Mouse (Mus musculus): Measurements from ENCODE around the gene Tom1l2. TPM values are rescaled to one million over a fixed set of nuclear protein-coding genes. Genes with fewer than 3 reads are reported as not detected.

The Tom1l2 gene
- polyA plus RNA-seq, 1 experiment from 2014 or later: 31.3 TPM

- no peak overlapping the region for H3K4me2 ChIP-seq
- no peak for ATAC-seq (ENCODE audit: low FRiP score)
- peaks cover 47% of the 10 kb centered on the region for H3K4me1 ChIP-seq
- 83% methylated on average over 3 of the region's 3 CpGs for WGBS
- H3K4me3 ChIP-seq (replicated peaks): no peak overlapping the region
- no peak overlapping the region for H3K9ac ChIP-seq
- no peaks in the 10 kb centered on the region for H3K9me3 ChIP-seq
- no peaks in the 10 kb centered on the region for H3K36me3 ChIP-seq (replicated peaks)
- peak overlapping the region; percentile 80; the same call in 1 of the 2 replicates for H3K27ac ChIP-seq
- no peaks in the 10 kb centered on the region for H3K27me3 ChIP-seq
Observed at GRCm38 (mm10) chr11:60300318-60300717, 52.4 kb downstream of the Tom1l2 start.

GRCm38 (mm10) chr11:60297772-60298171 lies 54.9 kb downstream of the Tom1l2 start:
- H3K9ac ChIP-seq: no peak overlapping the region
- no peaks in the 10 kb centered on the region for H3K27me3 ChIP-seq
- no peak overlapping the region for H3K27ac ChIP-seq
- no peaks in the 10 kb centered on the region for H3K36me3 ChIP-seq (replicated peaks)
- ATAC-seq (ENCODE audit: low FRiP score): no peak
- H3K4me1 ChIP-seq: peaks cover 61% of the 10 kb centered on the region
- no peak overlapping the region for H3K4me2 ChIP-seq
- 77% methylated on average over 3 of the region's 3 CpGs for WGBS
- no peaks in the 10 kb centered on the region for H3K9me3 ChIP-seq
- no peak overlapping the region for H3K4me3 ChIP-seq (replicated peaks)

- H3K9me3 ChIP-seq: no peaks in the 10 kb centered on the region
- no peaks in the 10 kb centered on the region for H3K36me3 ChIP-seq (replicated peaks)
- peak overlapping the region; percentile 22 for H3K4me2 ChIP-seq
- no peaks in the 10 kb centered on the region for H3K27me3 ChIP-seq
- peaks cover 48% of the 10 kb centered on the region for H3K4me1 ChIP-seq
- peak overlapping the region; percentile 94 for H3K27ac ChIP-seq
- 22% methylated on average over 5 of the region's 5 CpGs for WGBS
- H3K4me3 ChIP-seq (replicated peaks): no peak overlapping the region
- H3K9ac ChIP-seq: peak overlapping the region; percentile 36; the same call in 1 of the 2 replicates
- ATAC-seq (ENCODE audit: low FRiP score): peak; percentile 64; the same call in 1 of the 2 replicates
Observed at GRCm38 (mm10) chr11:60294630-60295313, 57.9 kb downstream of the Tom1l2 start.

DNA sequence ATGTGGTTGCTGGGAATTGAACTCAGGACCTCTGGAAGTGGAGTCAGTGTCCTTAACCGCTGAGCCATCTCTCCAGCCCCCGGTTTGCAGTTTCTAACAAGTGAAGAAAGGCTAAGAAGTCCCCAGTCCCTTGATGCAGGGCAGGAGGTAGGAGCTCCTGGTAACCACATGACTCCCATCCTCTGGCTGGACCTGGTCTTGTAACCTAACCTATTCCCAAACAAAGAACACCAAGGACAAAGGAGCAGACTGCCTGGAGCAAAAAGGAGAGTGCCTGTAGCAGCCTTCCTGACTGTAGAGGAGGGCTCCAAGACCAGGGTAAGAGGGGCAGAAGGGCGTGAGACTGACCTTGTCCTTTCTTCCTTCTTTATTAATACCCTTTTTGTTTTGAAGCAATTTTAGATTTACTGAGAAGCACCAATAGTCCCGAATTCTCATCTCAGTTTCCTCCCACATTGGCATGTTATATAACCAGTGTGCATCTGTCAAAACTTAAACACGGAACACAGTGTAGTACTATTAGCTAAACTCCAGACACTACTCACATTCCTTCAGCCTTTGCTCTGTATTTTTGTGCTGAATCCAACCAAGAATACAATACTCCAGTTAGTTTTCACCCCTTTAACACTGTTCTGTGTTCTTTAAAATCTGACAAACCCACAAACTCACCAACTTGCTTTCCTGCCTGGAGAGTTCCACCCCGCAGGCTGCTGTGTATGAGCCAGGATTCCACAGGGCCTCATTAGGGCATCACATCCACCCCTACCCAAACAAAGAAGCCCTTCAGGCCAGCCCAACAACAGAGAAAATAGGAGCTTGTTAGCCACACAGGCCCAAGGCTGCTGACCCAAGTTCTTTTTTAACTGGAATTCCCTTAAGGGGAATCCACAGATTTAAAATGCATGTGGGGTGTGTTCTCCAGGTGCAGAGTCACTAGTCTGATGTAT lies 58.7 kb downstream of the Tom1l2 start:
- peak; percentile 80; the same call in 1 of the 2 replicates for ATAC-seq (ENCODE audit: low FRiP score)
- WGBS: 26% methylated on average over 6 of the region's 6 CpGs
- Histone ChIP-seq H3K4me3 (replicated peaks) (no peak overlapping the region), H3K36me3 (replicated peaks) (no peaks in the 10 kb centered on the region), H3K27ac (peak overlapping the region; percentile 94), H3K4me2 (no peak overlapping the region; the same call in 1 of the 2 replicates), H3K27me3 (no peaks in the 10 kb centered on the region), H3K9ac (peak overlapping the region; percentile 36; the same call in 1 of the 2 replicates), H3K4me1 (peaks cover 49% of the 10 kb centered on the region), H3K9me3 (no peaks in the 10 kb centered on the region)

DNA sequence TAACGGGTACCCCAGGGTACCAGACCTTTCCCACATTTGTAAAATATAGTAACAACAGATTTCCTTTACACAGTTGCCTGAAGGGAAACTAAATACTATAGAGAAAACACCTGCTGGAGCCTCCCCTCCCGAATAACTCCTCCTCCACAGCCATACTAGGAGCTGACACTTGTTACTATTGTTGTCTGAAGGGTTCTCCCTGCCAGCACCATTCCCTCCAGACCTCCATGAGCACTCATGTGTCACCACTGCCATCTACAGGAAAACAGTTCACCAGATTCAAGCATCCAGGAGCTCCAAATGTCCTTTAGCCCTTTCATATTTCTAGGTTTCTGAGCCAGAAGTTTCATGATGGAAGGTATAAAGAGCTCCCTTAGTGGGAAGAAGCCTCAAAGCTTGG lies 60.0 kb downstream of the Tom1l2 start:
- peak; percentile 65; the same call in 1 of the 2 replicates for ATAC-seq (ENCODE audit: low FRiP score)
- Histone ChIP-seq H3K36me3 (replicated peaks) (no peaks in the 10 kb centered on the region), H3K9ac (no peak overlapping the region), H3K27me3 (no peaks in the 10 kb centered on the region), H3K4me1 (peaks cover 52% of the 10 kb centered on the region), H3K9me3 (no peaks in the 10 kb centered on the region), H3K4me2 (no peak overlapping the region), H3K4me3 (replicated peaks) (no peak overlapping the region), H3K27ac (peak overlapping the region; percentile 80)
- WGBS: 18% methylated on average over 2 of the region's 2 CpGs

DNA sequence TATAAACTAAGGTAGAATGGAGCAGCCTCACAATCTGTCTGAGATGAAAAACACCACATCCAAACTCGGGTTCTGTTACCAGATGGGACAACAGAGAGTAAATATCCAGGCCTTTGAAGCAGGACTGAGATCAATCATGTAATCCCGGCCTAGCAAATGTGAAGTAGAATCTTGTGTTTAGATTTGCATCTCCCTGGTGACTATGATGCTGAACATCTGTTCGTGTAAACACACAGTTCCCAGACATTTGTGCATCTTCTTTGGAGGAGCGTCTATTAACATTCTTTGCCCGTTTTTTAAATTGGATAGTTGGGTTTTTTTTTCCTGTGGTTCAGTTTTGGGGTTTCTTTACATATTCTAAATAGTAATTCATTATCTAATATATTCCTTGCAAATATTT lies 63.7 kb downstream of the Tom1l2 start:
- Histone ChIP-seq H3K4me2 (no peak overlapping the region), H3K9ac (no peak overlapping the region), H3K4me1 (peaks cover 46% of the 10 kb centered on the region), H3K36me3 (replicated peaks) (no peaks in the 10 kb centered on the region), H3K27me3 (no peaks in the 10 kb centered on the region), H3K4me3 (replicated peaks) (no peak overlapping the region), H3K27ac (0 out of 2 replicates have a peak overlapping the region, but pooled peaks have one; percentile 36), H3K9me3 (no peaks in the 10 kb centered on the region)
- ATAC-seq (ENCODE audit: low FRiP score): no peak
- 70% methylated on average over 5 of the region's 5 CpGs for WGBS

DNA sequence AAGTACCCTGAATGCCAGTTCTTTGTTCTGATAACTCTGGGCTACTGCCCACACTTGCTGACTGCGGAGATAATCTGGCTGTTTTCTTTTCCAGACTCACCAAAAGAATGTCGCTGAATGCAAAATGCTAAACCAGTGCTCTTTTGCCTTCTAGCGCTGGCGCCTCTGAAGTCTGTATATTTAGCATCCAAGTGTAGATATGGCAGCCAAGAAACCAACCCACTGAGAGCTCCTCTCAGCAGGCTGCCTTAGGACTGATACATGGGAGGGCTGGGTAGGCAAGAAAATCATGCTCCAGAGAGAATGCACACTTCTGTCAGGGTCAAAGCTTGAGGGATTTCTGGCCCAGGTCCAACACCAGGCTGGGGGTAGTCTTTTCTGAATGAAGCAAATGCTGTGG lies 66.4 kb downstream of the Tom1l2 start:
- Histone ChIP-seq H3K9ac (no peak overlapping the region; the same call in 1 of the 2 replicates), H3K27me3 (no peaks in the 10 kb centered on the region), H3K4me1 (peaks cover 24% of the 10 kb centered on the region), H3K4me3 (replicated peaks) (no peak overlapping the region), H3K36me3 (replicated peaks) (no peaks in the 10 kb centered on the region), H3K9me3 (no peaks in the 10 kb centered on the region), H3K27ac (0 out of 2 replicates have a peak overlapping the region, but pooled peaks have one; percentile 31), H3K4me2 (no peak overlapping the region)
- 65% methylated on average over 4 of the region's 4 CpGs for WGBS
- no peak for ATAC-seq (ENCODE audit: low FRiP score)

- no peaks in the 10 kb centered on the region for H3K9me3 ChIP-seq
- H3K4me2 ChIP-seq: no peak overlapping the region
- no peak for ATAC-seq (ENCODE audit: low FRiP score)
- no peak overlapping the region for H3K4me3 ChIP-seq (replicated peaks)
- no peaks in the 10 kb centered on the region for H3K27me3 ChIP-seq
- H3K27ac ChIP-seq: no peak overlapping the region
- H3K4me1 ChIP-seq: peaks cover 11% of the 10 kb centered on the region; the same call in 1 of the 2 replicates
- H3K36me3 ChIP-seq (replicated peaks): no peaks in the 10 kb centered on the region
- 84% methylated on average over 11 of the region's 11 CpGs for whole genome bisulfite sequencing
- H3K9ac ChIP-seq: no peak overlapping the region
Observed at GRCm38 (mm10) chr11:60280429-60281414, 72.0 kb downstream of the Tom1l2 start.

DNA sequence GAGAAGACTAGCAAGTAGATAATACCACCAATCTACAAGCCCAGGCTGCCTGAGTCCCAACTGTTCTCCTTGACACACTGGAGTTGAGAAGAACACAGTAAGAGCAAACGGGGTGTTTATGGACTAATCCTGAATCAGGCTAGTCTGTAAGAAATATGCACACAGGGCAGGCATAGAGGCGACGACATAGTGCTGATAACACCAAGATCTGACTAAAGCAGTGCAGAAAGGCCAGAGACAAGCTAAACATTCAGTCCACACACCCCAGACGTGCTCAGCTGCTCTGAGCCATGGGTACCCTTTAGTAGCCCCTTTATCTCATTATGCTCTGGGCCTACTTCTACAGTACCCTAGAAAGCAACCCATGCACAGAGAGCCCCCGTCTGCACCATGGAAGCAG lies 73.2 kb downstream of the Tom1l2 start:
- Histone ChIP-seq H3K36me3 (replicated peaks) (no peaks in the 10 kb centered on the region), H3K4me2 (no peak overlapping the region), H3K9me3 (no peaks in the 10 kb centered on the region), H3K27me3 (no peaks in the 10 kb centered on the region), H3K9ac (no peak overlapping the region), H3K27ac (no peak overlapping the region), H3K4me1 (peaks cover 11% of the 10 kb centered on the region; the same call in 1 of the 2 replicates), H3K4me3 (replicated peaks) (no peak overlapping the region)
- WGBS: 89% methylated on average over 5 of the region's 5 CpGs
- no peak for ATAC-seq (ENCODE audit: low FRiP score)

- 75% methylated on average over 5 of the region's 5 CpGs for WGBS
- H3K36me3 ChIP-seq (replicated peaks): no peaks in the 10 kb centered on the region
- 0 out of 2 replicates have a peak overlapping the region, but pooled peaks have one; percentile 36 for H3K27ac ChIP-seq
- no peak overlapping the region for H3K9ac ChIP-seq
- peaks cover 11% of the 10 kb centered on the region; the same call in 1 of the 2 replicates for H3K4me1 ChIP-seq
- ATAC-seq (ENCODE audit: low FRiP score): no peak
- H3K27me3 ChIP-seq: no peaks in the 10 kb centered on the region
- H3K4me3 ChIP-seq (replicated peaks): no peak overlapping the region
- H3K4me2 ChIP-seq: no peak overlapping the region
- no peaks in the 10 kb centered on the region for H3K9me3 ChIP-seq
Observed at GRCm38 (mm10) chr11:60277771-60278170, 74.9 kb downstream of the Tom1l2 start.

- Histone ChIP-seq H3K36me3 (replicated peaks) (no peaks in the 10 kb centered on the region), H3K4me1 (peaks cover 11% of the 10 kb centered on the region; the same call in 1 of the 2 replicates), H3K9ac (no peak overlapping the region), H3K27ac (0 out of 2 replicates have a peak overlapping the region, but pooled peaks have one; percentile 36), H3K9me3 (no peaks in the 10 kb centered on the region), H3K27me3 (no peaks in the 10 kb centered on the region), H3K4me3 (replicated peaks) (no peak overlapping the region), H3K4me2 (no peak overlapping the region)
- ATAC-seq (ENCODE audit: low FRiP score): no peak
- 78% methylated on average over 8 of the region's 8 CpGs for WGBS
Observed at GRCm38 (mm10) chr11:60277164-60277740, 75.5 kb downstream of the Tom1l2 start.

Measured in forebrain, embryonic 12.5 days (tissue).